Mouse (Mus musculus) splenic B cell, adult 2 months (primary cell): Measurements from ENCODE around the gene Gpat3.

ENCODE experiments used
- DNase-seq: peaks from one replicate; pipeline ENCODE4 v3.0.0-alpha.2; 2011; ENCODE audit warnings: low read depth, low spot score
- H3K27me3 ChIP-seq: 2 replicates; pipeline ENCODE4 v1.6.1; 2012; ENCODE audit warnings: mild to moderate bottlenecking, low read length, moderate library complexity, mixed read lengths; ENCODE audit not compliant: control insufficient read depth, poor library complexity, insufficient read depth, severe bottlenecking
- H3K36me3 ChIP-seq: 2 replicates; pipeline ENCODE4 v1.6.1; 2012; ENCODE audit warnings: mild to moderate bottlenecking, low read length, moderate library complexity, mixed read lengths; ENCODE audit not compliant: control insufficient read depth, poor library complexity, insufficient read depth, severe bottlenecking

Gpat3 gene

DNA sequence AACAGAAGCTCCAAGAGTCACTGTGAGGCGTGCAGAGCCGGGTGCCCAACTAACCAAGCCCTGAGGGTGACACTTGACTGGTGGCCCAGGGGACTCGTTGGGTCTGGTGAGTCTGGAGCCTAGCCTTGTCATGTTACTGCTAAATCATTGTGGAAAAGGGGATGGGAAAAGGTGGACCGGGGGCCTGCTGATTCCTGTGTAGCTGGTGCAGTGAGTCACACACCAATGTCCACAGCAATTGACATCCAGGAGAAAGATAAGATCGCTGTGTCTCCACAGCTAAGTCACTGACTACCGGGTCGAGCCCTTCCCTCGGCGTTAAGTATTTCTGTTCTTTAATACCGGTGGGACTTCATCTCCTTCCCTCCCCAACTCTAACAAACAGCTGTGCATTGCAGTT, 29.7 kb downstream of the Gpat3 start:
- DNase-seq = no peak
- Histone ChIP-seq H3K27me3 (no peaks in the 10 kb centered on the region), H3K36me3 (no peaks in the 10 kb centered on the region)

GRCm38 (mm10) chr5:100877021-100877420, 31.5 kb downstream of the Gpat3 start:
- Histone ChIP-seq H3K27me3 (no peaks in the 10 kb centered on the region), H3K36me3 (no peaks in the 10 kb centered on the region)
- no peak for DNase-seq

DNA sequence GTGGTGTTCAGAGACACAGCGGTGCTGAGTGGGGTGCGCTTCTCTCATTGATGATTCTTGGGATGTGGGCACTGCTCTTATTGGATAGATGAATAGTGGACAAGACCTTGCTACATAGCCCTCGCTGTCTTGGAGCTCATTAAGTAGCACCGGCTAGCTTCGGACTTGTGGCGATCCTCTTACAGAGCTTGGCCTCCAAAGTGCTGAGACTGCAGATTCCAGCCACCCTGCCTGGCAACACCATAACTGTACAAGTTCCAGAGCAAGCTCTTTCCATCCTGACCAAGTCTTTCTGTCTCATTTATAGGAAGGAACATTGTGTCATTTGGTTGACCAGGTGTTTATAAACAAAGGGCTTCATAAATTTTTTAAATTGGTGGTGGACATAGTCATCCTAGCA, 39.7 kb downstream of the Gpat3 start:
- DNase-seq = no peak
- Histone ChIP-seq H3K27me3 (no peaks in the 10 kb centered on the region), H3K36me3 (peaks cover 2% of the 10 kb centered on the region)

- DNase-seq = no peak
- no peaks in the 10 kb centered on the region for H3K27me3 ChIP-seq
- H3K36me3 ChIP-seq = peaks cover 2% of the 10 kb centered on the region
Observed at GRCm38 (mm10) chr5:100886331-100886988, 40.9 kb downstream of the Gpat3 start.

- Histone ChIP-seq H3K36me3 (peaks cover 6% of the 10 kb centered on the region; the same call in 1 of the 2 replicates), H3K27me3 (no peaks in the 10 kb centered on the region)
- no peak for DNase-seq
Observed at GRCm38 (mm10) chr5:100896199-100896598, 50.7 kb downstream of the Gpat3 start.

DNA sequence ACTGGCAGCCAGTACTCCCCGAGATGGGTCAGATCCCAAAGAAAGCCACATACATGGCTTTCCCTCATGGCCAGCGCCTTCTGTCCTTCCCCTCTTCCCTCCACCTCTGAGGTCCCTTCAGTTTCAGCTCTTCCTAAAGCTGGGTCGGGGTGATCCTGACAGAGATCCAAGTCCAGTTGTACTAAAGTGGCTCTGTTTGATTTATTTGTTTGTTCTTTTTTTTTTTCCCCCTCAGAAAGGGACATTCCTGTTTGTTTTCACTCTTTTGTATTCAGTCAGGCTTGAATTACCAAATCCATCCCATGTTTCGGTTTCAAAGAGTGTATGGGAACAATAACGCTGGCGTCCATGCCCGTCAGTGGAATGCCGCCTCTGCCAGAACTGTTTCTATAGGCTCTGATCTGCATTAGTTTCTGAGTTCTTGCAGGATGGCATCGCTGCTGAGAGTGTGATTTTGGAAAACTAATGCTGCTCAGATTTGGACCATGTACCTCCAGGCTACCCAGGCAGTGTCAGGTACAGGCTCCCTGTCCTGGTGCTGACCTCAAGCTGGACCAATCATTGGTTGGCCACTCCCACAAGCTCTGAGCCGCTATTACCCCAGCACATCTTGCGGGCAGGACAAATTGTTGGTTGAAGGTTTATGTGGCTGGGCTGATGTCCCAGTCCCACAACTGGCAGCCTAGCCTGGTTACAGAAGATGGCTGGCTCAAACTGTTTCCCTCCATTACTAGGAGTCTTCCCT, 54.4 kb downstream of the Gpat3 start:
- Histone ChIP-seq H3K36me3 (no peaks in the 10 kb centered on the region), H3K27me3 (no peaks in the 10 kb centered on the region)
- DNase-seq = no peak

DNA sequence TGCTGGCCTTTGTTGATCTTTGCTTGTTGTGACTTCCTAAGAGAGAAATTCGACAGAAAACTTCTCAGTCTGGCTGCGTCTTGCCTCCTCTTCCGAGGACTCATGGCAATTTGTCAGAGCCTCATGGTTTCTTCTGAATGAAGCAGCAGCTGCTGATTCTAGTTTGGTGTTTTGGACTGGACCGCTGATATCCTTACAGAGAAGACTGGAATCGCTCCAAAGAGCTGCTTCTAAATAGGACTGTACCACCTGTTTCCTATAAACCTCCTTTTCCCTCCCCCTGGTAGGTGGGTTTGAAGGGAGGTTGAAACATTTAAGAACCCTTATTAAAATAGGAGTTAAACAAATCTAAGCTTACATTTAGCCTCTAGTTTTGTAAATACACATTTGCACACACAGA, 55.5 kb downstream of the Gpat3 start:
- Histone ChIP-seq H3K36me3 (no peaks in the 10 kb centered on the region), H3K27me3 (no peaks in the 10 kb centered on the region)
- no peak for DNase-seq

- Histone ChIP-seq H3K27me3 (no peaks in the 10 kb centered on the region), H3K36me3 (no peaks in the 10 kb centered on the region)
- DNase-seq = no peak
Observed at GRCm38 (mm10) chr5:100908478-100908877, 63.0 kb downstream of the Gpat3 start.

DNA sequence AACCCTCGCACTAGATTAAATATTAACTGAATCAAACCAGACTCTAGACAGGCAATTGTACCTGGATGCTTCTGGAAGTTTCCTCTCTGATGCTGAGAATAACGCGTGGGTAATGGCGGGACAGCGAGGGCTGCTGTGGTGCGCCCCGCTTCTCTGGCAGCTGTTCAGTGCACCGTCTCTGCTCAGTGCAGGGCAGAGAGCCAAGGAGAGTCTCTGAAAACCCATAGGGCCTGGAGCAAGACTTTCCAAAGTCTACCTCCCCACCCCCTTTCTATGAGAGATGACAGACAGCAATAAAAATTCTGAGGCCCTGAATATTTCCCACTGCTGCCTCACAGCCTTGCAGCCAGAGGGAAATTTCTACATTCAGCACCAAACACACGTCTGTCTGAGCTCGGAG, 63.4 kb downstream of the Gpat3 start:
- no peak for DNase-seq
- Histone ChIP-seq H3K36me3 (no peaks in the 10 kb centered on the region), H3K27me3 (no peaks in the 10 kb centered on the region)

DNA sequence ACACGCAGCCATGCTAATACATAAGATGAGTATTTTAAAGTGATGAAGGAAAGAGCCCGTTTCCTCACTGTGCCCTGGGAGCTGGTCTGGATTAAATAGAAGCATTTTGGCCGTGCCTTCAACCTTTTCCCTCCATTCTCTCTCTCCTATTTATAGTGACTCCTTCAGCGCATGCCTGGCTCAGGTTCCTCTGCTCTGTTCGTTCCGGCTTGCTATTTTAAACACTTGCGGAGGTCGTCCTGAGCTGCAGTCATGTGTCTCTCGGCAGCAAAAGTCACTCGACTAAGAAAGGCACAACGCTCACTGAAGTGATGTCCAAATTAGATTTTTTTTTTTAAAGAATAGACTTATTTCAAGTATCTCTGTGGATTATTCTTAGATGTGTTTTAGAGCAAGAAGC, 64.2 kb downstream of the Gpat3 start:
- Histone ChIP-seq H3K27me3 (no peaks in the 10 kb centered on the region), H3K36me3 (no peaks in the 10 kb centered on the region)
- DNase-seq = no peak

DNA sequence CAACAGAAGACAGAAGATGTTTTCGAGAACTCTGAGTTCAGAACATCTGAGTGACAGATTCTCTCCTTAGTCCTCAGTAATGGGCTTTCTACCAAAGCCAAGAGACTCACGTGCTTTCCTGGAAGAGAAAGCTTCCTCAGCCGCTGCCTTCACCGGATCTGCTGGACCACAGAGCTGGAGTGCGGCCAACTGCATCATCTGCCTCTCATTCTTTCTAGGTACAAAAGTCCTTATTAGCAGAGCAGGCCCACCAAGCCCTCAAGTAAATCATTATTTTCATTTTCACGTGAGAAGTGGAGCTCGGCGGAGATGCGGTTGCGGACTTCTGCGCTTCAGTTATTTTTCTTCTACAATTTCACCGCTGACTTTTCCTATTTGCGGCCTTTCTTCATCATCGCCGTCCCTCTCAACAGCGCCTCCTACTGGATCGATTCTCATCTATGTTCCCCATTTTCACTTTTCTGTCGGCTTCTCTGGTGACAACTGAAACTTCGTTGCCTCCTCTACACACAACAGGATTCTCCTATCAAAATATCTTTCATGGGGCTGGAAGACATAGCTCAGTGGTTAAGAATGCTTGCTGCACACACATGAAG, 66.1 kb downstream of the Gpat3 start:
- H3K36me3 ChIP-seq = no peaks in the 10 kb centered on the region
- peak; percentile 79 for DNase-seq
- H3K27me3 ChIP-seq = no peaks in the 10 kb centered on the region

DNA sequence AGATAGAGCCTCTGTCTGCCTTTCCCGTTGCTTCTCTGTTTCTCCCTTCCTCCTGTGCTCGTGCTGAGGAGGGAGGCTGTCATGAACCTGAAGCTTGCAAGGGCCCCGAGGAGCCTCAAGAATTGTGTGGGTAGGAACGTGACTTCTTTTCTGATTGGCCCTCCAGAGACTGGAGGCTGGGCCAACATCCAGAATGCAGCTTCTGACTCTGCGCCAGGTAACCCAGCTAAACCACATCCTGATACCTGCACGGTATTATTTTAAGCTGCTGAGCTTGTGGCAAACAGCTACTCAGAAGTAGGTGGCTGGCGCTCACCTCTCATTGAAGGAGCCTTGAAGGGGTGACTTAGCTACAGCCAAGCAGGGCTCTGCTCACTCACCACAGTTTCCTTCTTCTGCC, 66.9 kb downstream of the Gpat3 start:
- Histone ChIP-seq H3K27me3 (no peaks in the 10 kb centered on the region), H3K36me3 (no peaks in the 10 kb centered on the region)
- DNase-seq = no peak

GRCm38 (mm10) chr5:100913274-100913673, 67.8 kb downstream of the Gpat3 start:
- no peak for DNase-seq
- Histone ChIP-seq H3K27me3 (no peaks in the 10 kb centered on the region), H3K36me3 (no peaks in the 10 kb centered on the region)

DNA sequence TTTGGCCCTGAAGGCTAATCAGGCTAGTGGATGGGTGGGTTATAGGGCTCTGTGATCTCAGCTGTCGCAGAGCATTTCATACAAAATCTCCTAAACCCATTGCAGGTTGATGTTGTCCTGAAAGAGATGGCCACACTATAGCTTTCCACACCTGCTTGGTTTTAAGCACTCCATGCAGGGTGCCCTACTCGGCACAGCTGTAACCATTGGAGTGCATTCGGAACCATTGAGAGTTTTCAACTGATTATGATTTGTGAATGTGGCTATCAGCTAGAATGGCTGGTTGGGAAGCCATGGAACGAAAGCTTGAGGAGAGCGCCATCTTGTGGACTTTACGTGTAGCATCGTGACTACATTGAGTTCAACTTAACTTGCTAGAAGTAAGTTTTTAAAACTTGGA, 69.5 kb downstream of the Gpat3 start:
- no peaks in the 10 kb centered on the region for H3K36me3 ChIP-seq
- DNase-seq = peak; percentile 85
- H3K27me3 ChIP-seq = no peaks in the 10 kb centered on the region

- DNase-seq = no peak
- H3K36me3 ChIP-seq = no peaks in the 10 kb centered on the region
Observed at GRCm38 (mm10) chr5:100915411-100915810, 69.9 kb downstream of the Gpat3 start.

More at GRCm38 (mm10) chr5:100915411-100915810, 69.9 kb downstream of the Gpat3 start:
- H3K27me3 ChIP-seq = no peaks in the 10 kb centered on the region
